Mouse (Mus musculus) bone marrow, adult 2 months (tissue): ENCODE results near the gene Apc2. TPM values are rescaled to one million over a fixed set of nuclear protein-coding genes. Genes with fewer than 3 reads are reported as not detected.
A peak's percentile ranks its signal among the peaks of the same experiment; 100 is the strongest.

Experiments
- H3K27ac ChIP-seq: fragments of 200-500 bp; 2 replicates; pipeline ENCODE4 v1.5.1; 2012; ENCODE audit warnings: low read depth, mild to moderate bottlenecking, control low read depth, inconsistent platforms, low read length; ENCODE audit not compliant: control insufficient read depth, poor library complexity, insufficient read depth
- H3K4me1 ChIP-seq: fragments of 200-500 bp; 2 replicates; pipeline ENCODE4 v1.6.1; 2011; ENCODE audit warnings: low read length; ENCODE audit not compliant: control insufficient read depth, insufficient read depth
- H3K4me3 ChIP-seq: fragments of 200-500 bp; replicated peaks from 2 replicates; pipeline ENCODE3; 2011; ENCODE audit warnings: mild to moderate bottlenecking, low read depth, low read length, control low read depth; ENCODE audit not compliant: control insufficient read depth
- CTCF ChIP-seq: fragments of 200-500 bp; IDR thresholded peaks from 2 replicates; pipeline ENCODE4 v1.5.1; 2011; ENCODE audit warnings: low read length, control low read depth; ENCODE audit not compliant: control insufficient read depth, insufficient read depth
- POLR2A ChIP-seq: fragments of 200-500 bp; IDR thresholded peaks from 2 replicates; pipeline ENCODE4 v1.6.1; 2011; ENCODE audit warnings: low read depth, mild to moderate bottlenecking, control low read depth, low read length, borderline replicate concordance; ENCODE audit not compliant: control insufficient read depth
- WGBS: fragments of 180-500 bp; shearing (Covaris S2); methylation state at CpG from one replicate; pipeline ENCODE4 v1.1.7; 2018; 5-methylcytosine and 5-hydroxymethylcytosine counted together
- polyA plus RNA-seq: library from polyadenylated mRNA; stranded (reverse); fragments of >200 nt; gene quantifications from 2 replicates; pipeline ENCODE4 v1.2.4, GENCODE M21; 2011; ENCODE audit warnings: low replicate concordance; ENCODE audit not compliant: missing spikeins, insufficient read depth, insufficient read length

Apc2 gene
- polyA plus RNA-seq, 1 experiment, result 0.17 TPM

GRCm38 (mm10) chr10:80323261-80324119 lies 27.7 kb downstream of the Apc2 start:
- WGBS, result under 1% methylated on average over 46 of the region's 46 CpGs
- TF ChIP-seq CTCF (no peak), POLR2A (no peak)
- H3K4me1 ChIP-seq, result peaks cover 8% of the 10 kb centered on the region
- peak overlapping the region; percentile 82 for H3K4me3 ChIP-seq
- no peak overlapping the region; the same call in 1 of the 2 replicates for H3K27ac ChIP-seq

GRCm38 (mm10) chr10:80324120-80325037 lies 28.6 kb downstream of the Apc2 start:
- H3K27ac ChIP-seq, result no peak overlapping the region
- 82% methylated on average over 17 of the region's 17 CpGs for WGBS
- no peak overlapping the region for H3K4me3 ChIP-seq
- peaks cover 8% of the 10 kb centered on the region for H3K4me1 ChIP-seq
- TF ChIP-seq CTCF, result no peak
- no peak for TF ChIP-seq POLR2A

GRCm38 (mm10) chr10:80325045-80325444 lies 29.3 kb downstream of the Apc2 start:
- TF ChIP-seq CTCF (no peak), POLR2A (no peak)
- H3K27ac ChIP-seq, result no peak overlapping the region
- peaks cover 6% of the 10 kb centered on the region; the same call in 1 of the 2 replicates for H3K4me1 ChIP-seq

GRCm38 (mm10) chr10:80329273-80330081 lies 33.7 kb downstream of the Apc2 start, which contains the start of the genes Pcsk4 and Reep6:
TSS of gene Pcsk4 (minus strand) at chr10:80329498.
TSS of gene Reep6 (plus strand) at chr10:80329953.
- peak within 1 kb of the TSS; percentile 24; the same call in 1 of the 2 replicates for H3K27ac ChIP-seq
- H3K4me1 ChIP-seq, result no peaks in the 10 kb centered on the region; the same call in none of the 2 replicates
- TF ChIP-seq POLR2A (no peak), CTCF (no peak)
- H3K4me3 ChIP-seq, result peak within 1 kb of the TSS; percentile 51
- WGBS, result 8% methylated on average over 36 of the region's 36 CpGs

More at GRCm38 (mm10) chr10:80325045-80325444, 29.3 kb downstream of the Apc2 start:
- 88% methylated on average over 21 of the region's 21 CpGs for whole genome bisulfite sequencing
- H3K4me3 ChIP-seq, result no peak overlapping the region

GRCm38 (mm10) chr10:80330084-80330483 lies 34.3 kb downstream of the Apc2 start:
- peak; percentile 43; the same call in 1 of the 2 replicates for TF ChIP-seq POLR2A
- TF ChIP-seq CTCF, result no peak
- H3K27ac ChIP-seq, result peak overlapping the region; percentile 24; the same call in 1 of the 2 replicates
- peak overlapping the region; percentile 51 for H3K4me3 ChIP-seq
- no peaks in the 10 kb centered on the region; the same call in none of the 2 replicates for H3K4me1 ChIP-seq
- 1% methylated on average over 41 of the region's 41 CpGs for WGBS

- no peak overlapping the region for H3K4me3 ChIP-seq
- H3K4me1 ChIP-seq, result no peaks in the 10 kb centered on the region; the same call in none of the 2 replicates
- 76% methylated on average over 2 of the region's 2 CpGs for WGBS
- H3K27ac ChIP-seq, result 0 out of 2 replicates have a peak overlapping the region, but pooled peaks have one; percentile 4
- TF ChIP-seq CTCF, result no peak
- TF ChIP-seq POLR2A, result no peak
These were observed 35.1 kb downstream of the Apc2 start for GRCm38 (mm10) chr10:80330888-80331287.
